Mouse (Mus musculus): ENCODE measurements around the gene Cntn2. TPM values are rescaled to one million over a fixed set of nuclear protein-coding genes. Genes with fewer than 3 reads are reported as not detected.

The Cntn2 gene
- polyA plus RNA-seq (2016; fragmentation: Nextera tagmentation; extraction: Ambion mirVana): 18.7 and 23.0 TPM in 2 replicates

DNA sequence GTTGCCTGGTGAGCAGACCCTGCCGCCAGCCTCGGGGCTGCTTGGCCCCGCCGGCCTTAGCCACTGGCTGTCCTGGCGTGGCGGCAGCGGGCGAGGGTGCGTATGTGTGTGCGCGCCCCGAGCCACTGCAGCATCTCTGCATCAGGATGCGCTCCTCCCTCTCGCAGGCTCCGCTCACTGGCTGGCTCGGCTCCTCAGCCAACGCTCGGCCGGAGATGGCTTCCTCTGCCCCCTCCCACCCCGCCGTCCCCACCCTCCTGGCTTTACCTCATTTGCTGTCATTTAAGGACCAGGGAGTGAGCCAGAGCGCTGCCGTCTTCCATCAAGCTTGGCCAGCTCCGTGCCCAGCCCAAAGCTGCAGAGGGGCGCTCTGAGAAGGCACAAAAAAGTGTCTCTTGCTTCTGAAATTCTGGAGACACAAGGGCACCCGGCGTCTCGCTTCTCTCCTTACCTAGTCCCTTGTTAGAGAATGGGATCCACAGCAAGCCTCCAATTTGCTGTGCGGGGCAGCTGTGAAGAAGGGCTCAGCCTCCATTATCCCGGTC, at the start of gene Cntn2:
Cntn2 (minus strand) TSS at position 495 of the 545 bp plus-strand sequence.
- peaks cover 64% of the 10 kb centered on the region for H3K27me3 ChIP-seq
- peak within 1 kb of the TSS; percentile 19; the same call in 1 of the 2 replicates for H3K9ac ChIP-seq
- 2% methylated on average over 30 of the region's 30 CpGs for WGBS
- no peak within 1 kb of the TSS for H3K27ac ChIP-seq
- H3K4me2 ChIP-seq (replicated peaks): peak within 1 kb of the TSS; percentile 58
- peaks cover 23% of the 10 kb centered on the region for H3K4me1 ChIP-seq
- H3K4me3 ChIP-seq: peak within 1 kb of the TSS; percentile 34
- H3K36me3 ChIP-seq: no peaks in the 10 kb centered on the region
- H3K9me3 ChIP-seq: no peaks in the 10 kb centered on the region
- ATAC-seq (ENCODE audit: insufficient number of reproducible peaks, insufficient read depth, low FRiP score, low TSS enrichment): peak; percentile 57; the same call in 1 of the 2 replicates

DNA sequence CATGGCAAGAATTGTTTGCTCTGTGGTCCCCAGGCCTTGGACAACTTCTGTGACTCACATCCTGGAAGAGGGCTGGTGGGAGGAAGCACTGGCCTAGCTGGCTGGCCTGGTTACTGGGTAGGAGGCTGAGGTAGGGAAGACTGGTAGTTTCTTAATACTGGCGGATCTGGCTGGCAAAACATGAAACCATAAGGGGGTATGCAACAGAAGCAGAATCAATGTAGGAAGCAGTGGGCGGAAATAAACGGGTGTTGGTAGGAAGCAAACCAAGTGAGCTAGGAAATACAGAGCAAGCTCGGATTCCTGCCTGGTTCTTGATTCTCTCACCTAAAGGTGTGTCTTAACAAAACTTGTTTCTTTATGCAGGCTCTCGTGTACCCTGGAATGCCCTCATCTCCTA, 49.1 kb upstream of the Cntn2 start:
- Histone ChIP-seq H3K27ac (no peak overlapping the region), H3K4me3 (no peak overlapping the region), H3K4me1 (0 out of 2 replicates have a peak, but pooled peaks cover 3% of the 10 kb centered on the region), H3K27me3 (no peaks in the 10 kb centered on the region), H3K36me3 (no peaks in the 10 kb centered on the region), H3K9me3 (no peaks in the 10 kb centered on the region), H3K4me2 (replicated peaks) (no peak overlapping the region), H3K9ac (no peak overlapping the region)
- 88% methylated on average over 5 of the region's 5 CpGs for WGBS
- ATAC-seq (ENCODE audit: insufficient number of reproducible peaks, insufficient read depth, low FRiP score, low TSS enrichment): no peak

DNA sequence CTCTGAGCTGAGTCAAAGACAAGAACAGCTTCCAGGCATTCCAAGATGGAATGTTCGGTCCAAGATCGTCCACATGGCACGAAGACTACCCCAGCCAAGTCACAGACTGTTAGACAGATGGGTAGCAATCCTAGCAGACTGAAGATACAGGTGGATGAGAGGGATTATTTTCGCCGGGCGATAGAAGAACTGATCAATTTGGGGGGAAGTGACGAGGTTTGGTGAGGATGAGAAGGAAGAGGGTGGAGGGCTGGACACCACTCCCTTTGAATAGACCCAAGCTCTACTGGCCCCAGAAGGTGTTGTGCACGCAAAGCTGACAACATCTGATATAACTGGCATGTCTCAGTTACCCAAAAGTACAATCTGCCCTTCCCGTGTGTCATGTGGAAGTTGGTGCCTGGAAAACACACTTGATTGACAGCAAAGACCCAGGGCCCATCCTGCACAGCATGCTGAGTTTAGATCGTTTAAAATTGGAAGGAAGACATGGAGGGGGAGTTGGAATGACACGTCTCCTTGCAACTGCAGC, 48.4 kb upstream of the Cntn2 start:
- 78% methylated on average over 11 of the region's 11 CpGs for WGBS
- Histone ChIP-seq H3K27ac (no peak overlapping the region), H3K9me3 (no peaks in the 10 kb centered on the region), H3K36me3 (no peaks in the 10 kb centered on the region), H3K27me3 (no peaks in the 10 kb centered on the region), H3K4me3 (no peak overlapping the region), H3K4me2 (replicated peaks) (no peak overlapping the region), H3K9ac (no peak overlapping the region), H3K4me1 (peaks cover 8% of the 10 kb centered on the region; the same call in 1 of the 2 replicates)
- no peak for ATAC-seq (ENCODE audit: insufficient number of reproducible peaks, insufficient read depth, low FRiP score, low TSS enrichment)

DNA sequence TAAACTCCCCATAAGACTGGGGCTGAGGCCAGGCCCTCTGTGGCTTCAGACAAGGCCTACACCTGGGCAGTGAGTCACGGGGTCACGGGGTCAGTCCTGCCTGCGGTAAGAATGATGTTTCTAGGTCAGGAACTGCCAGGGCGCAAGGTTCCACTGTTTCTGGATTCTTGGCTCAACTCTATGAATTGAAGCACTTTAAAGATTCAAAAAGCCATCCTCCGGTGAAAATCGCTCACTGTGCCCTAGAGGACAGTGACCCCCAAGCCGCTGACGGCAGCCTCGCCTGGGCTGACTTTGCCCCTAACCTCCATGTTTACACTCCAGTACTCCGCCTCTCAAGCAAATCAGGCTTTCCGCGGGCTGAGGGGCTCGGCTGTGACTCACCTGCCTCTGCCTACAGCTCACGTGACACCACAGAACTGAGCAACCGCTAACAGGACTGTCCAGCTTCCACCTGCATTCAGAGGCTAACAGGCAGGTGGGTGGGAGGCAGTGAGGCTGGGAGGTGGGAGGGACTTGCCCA, 43.7 kb upstream of the Cntn2 start:
- ATAC-seq (ENCODE audit: insufficient number of reproducible peaks, insufficient read depth, low FRiP score, low TSS enrichment): no peak
- Histone ChIP-seq H3K27me3 (no peaks in the 10 kb centered on the region), H3K4me2 (replicated peaks) (no peak overlapping the region), H3K4me3 (no peak overlapping the region), H3K27ac (no peak overlapping the region), H3K9ac (no peak overlapping the region), H3K4me1 (peaks cover 19% of the 10 kb centered on the region), H3K9me3 (no peaks in the 10 kb centered on the region), H3K36me3 (no peaks in the 10 kb centered on the region)
- 46% methylated on average over 15 of the region's 15 CpGs for WGBS

DNA sequence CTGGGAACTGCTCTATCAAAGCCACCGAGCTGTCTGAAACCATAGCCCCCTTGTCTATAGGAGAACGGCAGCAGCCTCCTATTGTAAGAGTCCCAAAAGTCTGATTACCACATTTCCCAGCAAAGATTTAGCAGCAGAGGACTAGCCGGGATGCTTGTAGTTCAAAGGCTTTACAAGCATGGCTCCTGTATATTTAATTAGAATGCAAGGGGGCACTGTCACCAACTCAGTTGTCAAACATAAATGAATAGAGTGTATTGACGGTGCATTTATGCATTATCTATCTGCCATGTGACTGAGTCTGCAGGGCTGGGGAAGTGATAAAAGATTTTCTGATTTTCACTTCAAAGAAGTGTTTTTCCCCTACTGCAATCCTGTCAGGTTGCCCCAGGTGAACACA, 42.3 kb upstream of the Cntn2 start:
- Histone ChIP-seq H3K36me3 (no peaks in the 10 kb centered on the region), H3K9me3 (no peaks in the 10 kb centered on the region), H3K27me3 (no peaks in the 10 kb centered on the region), H3K4me2 (replicated peaks) (no peak overlapping the region), H3K4me1 (peaks cover 28% of the 10 kb centered on the region), H3K27ac (no peak overlapping the region), H3K9ac (no peak overlapping the region), H3K4me3 (no peak overlapping the region)
- 75% methylated on average over 4 of the region's 4 CpGs for WGBS
- ATAC-seq (ENCODE audit: insufficient number of reproducible peaks, insufficient read depth, low FRiP score, low TSS enrichment): no peak

DNA sequence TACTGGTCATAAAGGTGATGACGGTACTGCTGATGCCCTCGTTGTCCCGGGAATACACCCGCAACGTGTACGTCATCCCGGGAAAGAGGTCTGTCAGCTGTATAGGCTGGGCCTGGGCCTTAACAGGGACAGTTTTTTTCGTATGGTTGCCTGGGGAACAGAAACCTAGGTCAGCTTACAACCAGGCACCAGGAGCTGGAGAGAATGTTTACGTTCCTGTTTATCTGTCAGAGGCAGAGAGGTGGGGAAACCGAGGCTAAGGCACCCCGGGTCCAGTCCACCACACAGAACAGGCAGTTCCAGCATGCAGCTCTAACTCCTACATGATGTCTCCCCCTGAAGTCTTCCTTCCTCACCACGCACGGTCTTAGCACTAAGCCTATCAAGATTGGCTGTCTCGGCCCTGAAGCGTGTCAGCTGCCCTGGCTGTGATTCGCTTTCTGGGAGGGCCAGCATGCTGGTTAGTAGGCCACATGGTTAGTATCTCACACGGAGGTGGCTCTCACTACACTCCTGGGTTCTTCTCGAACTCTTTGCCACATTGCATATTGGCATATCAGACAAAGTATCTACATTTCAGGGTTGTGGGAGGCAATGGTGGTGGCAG, 40.0 kb upstream of the Cntn2 start:
- WGBS: 85% methylated on average over 18 of the region's 18 CpGs
- no peak overlapping the region for H3K9ac ChIP-seq
- H3K4me1 ChIP-seq: peaks cover 28% of the 10 kb centered on the region
- no peaks in the 10 kb centered on the region for H3K36me3 ChIP-seq
- H3K9me3 ChIP-seq: no peaks in the 10 kb centered on the region
- H3K27me3 ChIP-seq: no peaks in the 10 kb centered on the region
- no peak overlapping the region for H3K4me2 ChIP-seq (replicated peaks)
- 0 out of 2 replicates have a peak overlapping the region, but pooled peaks have one; percentile 25 for H3K27ac ChIP-seq
- no peak overlapping the region for H3K4me3 ChIP-seq
- no peak for ATAC-seq (ENCODE audit: insufficient number of reproducible peaks, insufficient read depth, low FRiP score, low TSS enrichment)

- H3K27ac ChIP-seq: peak overlapping the region; percentile 65
- no peak overlapping the region for H3K4me2 ChIP-seq (replicated peaks)
- H3K9ac ChIP-seq: no peak overlapping the region
- no peaks in the 10 kb centered on the region for H3K9me3 ChIP-seq
- H3K27me3 ChIP-seq: no peaks in the 10 kb centered on the region
- no peak for ATAC-seq (ENCODE audit: insufficient number of reproducible peaks, insufficient read depth, low FRiP score, low TSS enrichment)
- no peak overlapping the region for H3K4me3 ChIP-seq
- H3K36me3 ChIP-seq: no peaks in the 10 kb centered on the region
- WGBS: 41% methylated on average over 14 of the region's 14 CpGs
- H3K4me1 ChIP-seq: peaks cover 28% of the 10 kb centered on the region
Observed at GRCm38 (mm10) chr1:132581845-132582839, 39.1 kb upstream of the Cntn2 start.

DNA sequence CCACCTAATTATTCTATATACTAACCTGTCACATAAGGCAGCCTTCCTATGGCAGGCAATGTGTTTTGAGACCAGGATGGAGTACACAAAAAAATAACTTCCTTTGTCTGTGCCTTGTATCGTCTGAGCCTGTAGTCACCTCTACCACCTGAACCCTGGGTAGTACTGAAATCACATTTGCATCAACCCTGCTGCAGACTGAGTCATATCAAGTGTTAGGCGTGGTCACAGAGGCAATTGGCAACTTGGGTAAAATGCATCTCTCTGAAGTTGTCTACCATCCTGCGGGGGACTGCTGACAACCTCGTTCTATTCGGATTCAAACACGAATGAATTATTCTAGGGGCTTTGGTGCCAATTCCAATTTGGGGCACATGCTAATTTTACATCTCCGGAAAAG, 37.0 kb upstream of the Cntn2 start:
- Histone ChIP-seq H3K9ac (no peak overlapping the region), H3K4me1 (peaks cover 22% of the 10 kb centered on the region), H3K9me3 (no peaks in the 10 kb centered on the region), H3K27ac (no peak overlapping the region), H3K4me3 (no peak overlapping the region), H3K27me3 (no peaks in the 10 kb centered on the region), H3K4me2 (replicated peaks) (no peak overlapping the region), H3K36me3 (no peaks in the 10 kb centered on the region)
- WGBS: 93% methylated on average over 7 of the region's 7 CpGs
- no peak for ATAC-seq (ENCODE audit: insufficient number of reproducible peaks, insufficient read depth, low FRiP score, low TSS enrichment)

- H3K9ac ChIP-seq: no peak overlapping the region
- H3K36me3 ChIP-seq: no peaks in the 10 kb centered on the region
- H3K4me2 ChIP-seq (replicated peaks): no peak overlapping the region
- no peak overlapping the region for H3K27ac ChIP-seq
- no peaks in the 10 kb centered on the region for H3K9me3 ChIP-seq
- no peaks in the 10 kb centered on the region for H3K27me3 ChIP-seq
- ATAC-seq (ENCODE audit: insufficient number of reproducible peaks, insufficient read depth, low FRiP score, low TSS enrichment): no peak
- H3K4me1 ChIP-seq: 0 out of 2 replicates have a peak, but pooled peaks cover 10% of the 10 kb centered on the region
- 95% methylated on average over 8 of the region's 8 CpGs for WGBS
- no peak overlapping the region for H3K4me3 ChIP-seq
Observed at GRCm38 (mm10) chr1:132576845-132577244, 33.8 kb upstream of the Cntn2 start.

DNA sequence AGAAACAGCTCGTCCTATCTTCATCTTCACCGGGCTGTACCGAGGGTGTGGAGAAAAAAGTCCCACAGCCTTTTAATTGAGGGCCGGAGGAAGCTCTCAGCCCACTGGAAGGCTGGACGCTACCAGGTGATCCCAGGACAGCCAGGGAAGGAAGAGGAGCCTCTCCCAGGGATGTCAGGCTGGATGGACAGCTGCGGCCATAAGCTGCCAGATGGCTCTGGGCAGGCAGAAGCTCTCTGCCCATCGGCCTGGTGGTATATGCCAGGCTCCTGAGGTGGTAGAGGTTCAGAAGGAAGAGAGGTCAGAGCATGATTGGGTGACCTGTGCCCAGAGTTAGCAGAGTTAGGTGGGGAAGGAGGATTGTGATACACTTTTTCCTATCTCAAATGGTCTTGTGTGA, 29.8 kb upstream of the Cntn2 start:
- Histone ChIP-seq H3K4me2 (replicated peaks) (no peak overlapping the region), H3K9ac (no peak overlapping the region), H3K36me3 (no peaks in the 10 kb centered on the region), H3K4me3 (no peak overlapping the region), H3K27ac (no peak overlapping the region), H3K9me3 (no peaks in the 10 kb centered on the region), H3K27me3 (no peaks in the 10 kb centered on the region), H3K4me1 (no peaks in the 10 kb centered on the region)
- no peak for ATAC-seq (ENCODE audit: insufficient number of reproducible peaks, insufficient read depth, low FRiP score, low TSS enrichment)
- 88% methylated on average over 7 of the region's 7 CpGs for WGBS

DNA sequence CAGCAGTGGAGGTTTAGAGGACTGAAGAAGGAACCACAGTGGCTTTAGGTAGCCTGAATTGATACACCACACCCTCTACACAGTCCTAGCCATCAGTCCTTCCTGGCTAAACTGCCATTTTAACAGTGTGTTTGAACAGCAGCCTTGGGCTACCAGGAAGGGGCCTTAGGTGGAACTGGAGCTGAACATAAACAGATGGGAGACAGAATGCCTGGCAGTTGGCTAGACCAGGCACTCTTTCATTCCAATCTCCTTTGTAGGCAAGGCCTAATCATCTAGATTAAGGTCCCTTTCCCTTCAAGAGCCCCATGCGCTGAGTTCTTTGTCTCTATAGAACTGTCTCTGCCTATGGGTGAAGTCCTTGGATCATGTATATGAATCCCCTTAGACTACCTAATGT, 28.6 kb upstream of the Cntn2 start:
- Histone ChIP-seq H3K9ac (no peak overlapping the region), H3K4me1 (no peaks in the 10 kb centered on the region), H3K27me3 (no peaks in the 10 kb centered on the region), H3K4me3 (no peak overlapping the region), H3K9me3 (no peaks in the 10 kb centered on the region), H3K36me3 (no peaks in the 10 kb centered on the region), H3K4me2 (replicated peaks) (no peak overlapping the region), H3K27ac (no peak overlapping the region)
- ATAC-seq (ENCODE audit: insufficient number of reproducible peaks, insufficient read depth, low FRiP score, low TSS enrichment): no peak
- WGBS: 92% methylated on average over 1 of the region's 1 CpGs
